Mouse (Mus musculus): Measurements from ENCODE around the gene Dlx1.

- TF ChIP-seq ZC3H11A (IDR thresholded peaks at IDR 0.05; ENCODE audit: borderline replicate concordance, low read depth, low read length) (no peak), ZNF384 (IDR thresholded peaks at IDR 0.05; ENCODE audit: low read depth, low read length) (no peak), HCFC1 (IDR thresholded peaks at IDR 0.05; ENCODE audit: borderline replicate concordance, insufficient read depth, low read length) (no peak)
These were observed 999 bp downstream of the Dlx1 start for GRCm38 (mm10) chr2:71528714-71529510.
